Mouse (Mus musculus) neural tube, embryonic 10.5 days (tissue): ENCODE data around the gene Tmem132c.

ENCODE experiments used
- DNase-seq: peaks from one replicate; pipeline ENCODE4 v3.0.0-alpha.2; 2017; ENCODE audit warnings: low spot score; ENCODE audit errors: extremely low spot score

The Tmem132c gene

DNA sequence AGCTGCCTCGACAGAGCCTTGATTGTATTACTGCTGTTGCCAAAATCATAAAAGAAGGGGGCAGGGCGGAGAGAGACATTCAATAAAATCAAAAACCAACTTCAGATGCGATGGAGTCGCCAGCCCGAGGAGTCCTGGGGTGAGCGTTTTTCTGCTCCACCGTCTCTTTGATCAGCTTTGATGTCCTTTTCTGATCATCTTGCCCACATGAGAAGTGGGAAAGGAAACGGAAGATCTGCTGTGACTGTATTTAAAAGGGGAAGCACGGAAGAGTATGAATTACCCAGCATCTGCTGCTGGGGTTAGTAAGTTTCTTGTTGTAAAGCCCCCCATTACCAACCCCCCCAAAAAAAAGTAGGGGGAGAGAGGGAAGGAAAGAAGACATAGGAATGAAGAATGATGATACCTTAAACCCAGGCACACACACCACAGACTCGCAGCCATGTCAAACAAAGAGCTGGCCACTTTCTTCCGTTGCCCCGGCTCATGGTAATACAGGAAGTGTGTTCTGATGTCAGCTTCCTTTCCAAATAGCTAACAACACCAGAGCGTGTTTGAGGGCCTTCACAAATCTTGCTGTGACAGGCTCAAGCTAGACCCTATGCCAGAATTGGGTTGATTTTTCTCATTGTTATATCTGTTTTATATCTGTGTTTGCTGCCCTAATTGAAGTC is 243.3 kb downstream of the Tmem132c start:
- DNase-seq, result peak; percentile 36

GRCm38 (mm10) chr5:127487190-127487589 is 245.6 kb downstream of the Tmem132c start:
- no peak for DNase-seq

GRCm38 (mm10) chr5:127488666-127489065 is 247.1 kb downstream of the Tmem132c start:
- DNase-seq, result no peak

- no peak for DNase-seq
These were observed 250.1 kb downstream of the Tmem132c start for GRCm38 (mm10) chr5:127491724-127492123.

GRCm38 (mm10) chr5:127496895-127497294 is 255.3 kb downstream of the Tmem132c start:
- no peak for DNase-seq

GRCm38 (mm10) chr5:127499151-127499827 is 257.7 kb downstream of the Tmem132c start:
- no peak for DNase-seq

GRCm38 (mm10) chr5:127502838-127503237 is 261.2 kb downstream of the Tmem132c start:
- DNase-seq, result peak; percentile 23

GRCm38 (mm10) chr5:127505697-127506096 is 264.1 kb downstream of the Tmem132c start:
- DNase-seq, result no peak

DNA sequence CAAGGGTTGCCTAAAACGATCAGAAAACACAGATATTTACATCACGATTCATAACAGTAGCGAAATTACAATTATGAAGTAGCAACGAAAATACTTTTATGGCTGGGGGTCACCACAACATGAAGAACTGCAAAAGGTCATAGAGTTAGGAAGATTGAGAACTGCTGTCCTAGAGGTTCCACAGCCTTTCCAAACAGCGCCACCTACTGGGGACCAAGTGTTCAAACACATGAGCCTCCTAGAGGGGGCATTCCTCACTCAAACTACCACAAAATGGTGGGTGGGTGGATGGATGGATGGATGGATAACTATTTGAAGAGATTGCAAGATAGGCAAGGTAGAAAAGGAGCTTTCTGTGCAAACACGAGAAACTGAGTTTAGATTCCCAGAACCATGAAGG is 270.0 kb downstream of the Tmem132c start:
- DNase-seq, result peak; percentile 21

GRCm38 (mm10) chr5:127515960-127516359 is 274.4 kb downstream of the Tmem132c start:
- DNase-seq, result no peak

DNA sequence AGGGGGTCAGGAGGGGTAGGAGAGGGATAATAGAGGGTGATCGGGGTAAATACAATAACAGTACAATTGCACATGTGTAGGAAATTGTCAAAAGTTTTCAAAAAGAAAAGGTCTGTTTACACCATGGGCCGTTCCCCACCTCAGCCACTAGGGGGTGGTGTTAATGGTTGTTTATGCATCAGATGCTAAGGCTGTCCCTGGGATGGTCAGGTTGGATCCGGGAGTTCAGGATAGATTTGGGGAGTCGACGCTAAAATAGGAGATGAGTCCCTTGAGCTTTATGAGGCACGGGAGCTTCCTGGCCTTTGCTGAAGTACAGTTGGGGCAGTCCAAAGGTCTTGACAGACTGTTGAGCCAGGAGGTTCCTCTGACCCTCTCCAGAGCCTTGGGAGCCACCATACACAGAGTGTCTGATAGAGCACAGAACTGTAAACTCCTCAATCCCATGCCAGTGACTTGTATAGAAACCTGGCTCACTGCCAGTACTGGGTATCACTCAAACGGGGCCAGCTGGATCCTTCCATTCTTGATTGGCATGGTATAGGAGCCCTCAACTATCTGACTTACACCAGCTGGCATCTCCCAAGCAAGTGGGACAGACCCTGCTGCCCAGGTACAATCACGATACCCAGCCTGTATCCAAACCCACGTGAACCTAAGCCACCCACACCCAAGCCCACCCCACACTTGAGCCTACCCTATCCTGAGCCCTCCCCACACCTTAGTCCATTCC is 281.3 kb downstream of the Tmem132c start:
- DNase-seq, result peak; percentile 16

DNA sequence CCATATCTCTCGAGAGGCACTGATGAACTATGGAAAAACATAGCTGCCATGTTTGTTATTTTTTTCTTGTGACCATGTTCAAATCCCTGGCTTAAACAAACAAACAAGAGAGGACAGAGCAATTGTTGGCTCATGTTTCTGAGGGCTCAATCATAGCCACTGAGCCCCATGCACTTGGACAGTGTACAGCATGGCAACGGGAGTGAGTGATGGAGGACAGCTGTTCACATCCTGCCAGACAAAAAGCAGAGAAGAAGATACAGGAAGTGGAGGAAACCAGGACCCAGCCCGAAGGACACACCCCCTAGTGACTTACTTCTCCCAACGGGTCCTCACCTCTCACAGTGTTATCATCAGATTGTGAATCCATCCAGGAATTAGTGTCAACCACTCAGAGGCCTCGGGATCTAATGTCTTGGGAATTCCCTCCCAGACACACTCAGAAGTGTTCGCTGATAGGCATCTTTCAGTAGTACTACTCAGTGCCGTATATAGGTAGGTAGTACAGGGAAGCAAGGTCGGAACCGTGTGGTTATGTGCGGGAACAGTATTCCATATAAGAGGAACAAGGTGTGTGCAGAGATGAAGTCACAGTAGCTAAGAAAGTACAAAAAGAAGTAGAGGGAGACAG is 285.9 kb downstream of the Tmem132c start:
- DNase-seq, result no peak

GRCm38 (mm10) chr5:127537508-127537907 is 295.9 kb downstream of the Tmem132c start:
- DNase-seq, result no peak

DNA sequence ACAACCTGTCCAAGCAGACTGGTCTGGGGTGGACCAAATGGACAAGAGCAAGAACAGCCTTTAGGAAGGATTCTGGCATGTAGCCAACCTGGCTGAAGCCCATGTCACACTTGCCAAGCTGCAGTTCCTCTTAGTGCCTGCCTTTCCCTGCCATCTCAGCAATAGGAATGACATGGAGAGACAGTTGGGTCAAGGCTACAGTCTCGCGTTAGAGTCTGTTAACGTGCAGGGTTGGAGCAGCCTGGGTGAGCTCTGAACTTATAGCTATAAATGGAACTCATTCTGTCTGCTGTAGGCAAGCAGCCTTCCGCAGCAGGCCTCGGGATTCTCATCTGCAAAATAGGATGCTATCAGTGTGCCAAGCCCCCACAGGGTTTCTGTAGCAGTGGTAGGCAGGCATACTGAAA is 305.0 kb downstream of the Tmem132c start:
- DNase-seq, result no peak

DNA sequence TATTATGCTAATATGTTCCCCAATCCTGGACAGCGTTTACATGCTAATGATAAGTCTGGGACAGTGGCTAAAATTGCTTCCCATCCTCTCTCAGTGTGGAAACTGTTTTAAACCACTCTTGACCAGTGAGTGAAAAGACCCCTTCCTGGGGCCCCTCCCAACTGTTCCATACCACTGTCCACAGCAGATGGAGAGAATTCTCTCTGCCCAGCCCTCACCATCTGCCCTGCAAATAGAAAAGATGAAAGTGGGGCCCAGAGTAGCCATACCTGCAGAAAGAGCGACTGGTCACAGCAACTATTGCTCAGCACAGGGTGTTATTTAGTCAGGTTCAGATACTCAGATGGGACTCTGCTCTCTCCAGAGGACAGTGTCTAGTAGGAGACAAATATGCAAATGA is 306.5 kb downstream of the Tmem132c start:
- no peak for DNase-seq

DNA sequence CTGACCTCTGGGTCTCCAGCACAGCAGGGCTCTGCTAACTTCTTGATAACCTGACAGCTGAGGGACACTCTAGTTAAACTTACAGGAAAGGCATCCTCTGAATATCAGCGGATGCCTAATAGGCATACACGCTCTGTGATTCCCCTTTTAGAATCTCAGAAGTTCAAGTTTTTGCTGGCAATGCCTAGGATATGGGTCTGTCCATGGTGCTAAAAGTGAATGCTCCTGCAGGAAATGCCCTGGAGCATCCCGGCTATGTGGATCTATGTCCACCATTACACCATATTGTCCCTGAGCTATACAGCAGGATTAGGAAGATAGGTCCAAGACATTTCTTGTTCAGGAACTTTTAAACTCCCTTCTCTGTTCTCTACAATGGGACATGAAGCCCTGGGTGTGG is 319.5 kb downstream of the Tmem132c start:
- DNase-seq, result no peak

DNA sequence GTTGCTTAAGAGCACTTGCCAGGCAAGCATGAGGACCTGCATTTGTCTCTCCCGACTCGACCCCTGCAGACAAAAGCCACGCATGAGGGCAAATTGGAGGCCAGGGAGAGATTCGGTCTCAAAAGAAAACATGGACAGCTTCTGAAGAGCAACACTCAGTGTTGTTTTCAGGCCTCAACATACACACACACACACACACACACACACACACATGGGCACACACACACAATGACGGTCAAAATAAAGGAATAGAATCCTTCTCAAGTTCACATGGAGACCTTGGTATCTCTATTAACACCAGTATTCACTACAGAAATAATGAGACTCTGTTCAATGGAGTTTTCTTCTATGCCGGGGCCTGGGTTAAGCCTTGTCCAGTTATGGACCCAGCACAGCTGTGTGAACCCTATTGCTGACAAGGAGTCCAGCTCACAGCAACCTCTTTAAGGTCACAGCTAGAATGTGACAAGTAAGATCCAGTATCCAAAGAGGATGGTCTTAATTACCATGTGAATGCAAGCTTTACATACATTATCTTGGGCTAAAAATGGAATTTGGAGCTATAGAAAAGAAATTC is 325.6 kb downstream of the Tmem132c start:
- no peak for DNase-seq

DNA sequence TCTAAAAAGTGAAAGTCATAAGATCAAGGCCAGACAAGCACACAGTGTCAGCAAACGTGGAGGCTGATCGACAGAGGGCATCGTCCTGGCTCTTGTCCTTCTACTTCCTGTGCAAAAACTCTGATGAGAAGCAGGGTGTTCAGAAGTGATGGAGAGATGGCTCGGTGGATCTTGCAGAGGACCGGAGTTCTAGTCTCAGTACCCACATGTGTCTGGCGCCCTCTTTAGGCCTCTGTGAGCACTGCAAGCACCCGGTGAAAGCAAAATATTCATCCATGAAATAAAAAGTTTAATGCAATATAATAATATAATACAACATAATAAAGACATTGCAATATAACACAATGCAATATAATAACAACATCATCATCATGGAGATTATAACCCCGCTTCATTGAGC is 335.8 kb downstream of the Tmem132c start:
- no peak for DNase-seq

DNA sequence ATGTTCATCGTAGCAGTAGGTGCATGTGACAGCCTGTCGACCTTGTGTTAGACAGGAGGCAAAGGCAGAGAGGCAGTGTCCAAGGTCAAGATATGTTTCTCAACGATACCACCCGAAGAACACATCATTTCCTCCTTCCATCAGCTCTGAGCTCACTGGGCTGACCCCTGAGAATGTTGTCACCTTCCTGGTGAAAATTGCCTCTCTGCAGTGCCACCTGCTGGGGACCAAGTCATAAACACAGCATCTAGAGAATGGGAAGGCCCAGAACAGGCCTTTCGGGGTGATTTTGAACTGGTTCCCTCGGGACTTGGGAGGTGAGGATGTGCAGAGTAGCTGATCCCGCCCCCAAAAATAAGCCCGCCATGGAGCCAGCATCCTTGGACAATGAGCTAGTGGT is 342.1 kb downstream of the Tmem132c start:
- DNase-seq, result no peak

DNA sequence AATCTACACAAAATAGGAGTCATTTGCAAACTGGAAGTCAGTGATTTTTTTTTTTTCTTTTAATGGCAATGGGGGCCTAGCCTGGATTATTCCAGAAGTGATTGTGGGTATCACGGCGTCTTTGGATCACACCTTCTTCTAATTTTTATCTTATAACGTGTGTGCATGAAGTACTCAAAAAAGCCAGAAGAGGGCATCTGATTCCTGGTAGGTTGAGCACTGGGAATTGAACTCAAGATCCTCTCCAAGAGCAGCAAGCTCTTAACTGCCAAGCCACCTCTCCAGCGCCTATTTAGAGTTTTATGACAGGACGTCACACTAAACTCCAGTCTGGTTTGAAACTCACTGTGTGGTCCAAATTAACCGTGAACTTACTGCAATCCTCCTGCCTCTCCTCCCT is 346.2 kb downstream of the Tmem132c start:
- no peak for DNase-seq

- no peak for DNase-seq
These were observed 350.8 kb downstream of the Tmem132c start for GRCm38 (mm10) chr5:127592406-127592805.

DNA sequence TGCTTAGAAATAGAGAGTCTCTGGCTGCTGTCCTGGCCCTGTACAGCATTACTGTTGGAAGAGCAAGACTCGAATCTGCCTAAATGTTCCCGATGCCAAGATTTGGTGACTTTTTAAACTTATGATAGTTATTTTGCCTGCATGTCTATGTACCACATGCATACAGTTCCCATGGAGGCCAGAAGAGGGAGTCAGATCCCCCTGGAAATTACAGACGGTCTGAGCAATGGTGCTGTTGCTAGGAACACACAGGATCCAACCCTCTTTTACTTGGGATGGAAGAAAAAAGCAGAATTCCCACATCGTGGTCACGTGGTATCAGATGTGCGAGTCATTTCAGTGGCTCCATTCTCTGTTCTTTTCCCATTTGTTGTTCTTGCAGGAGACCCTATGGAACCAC is 351.2 kb downstream of the Tmem132c start:
- no peak for DNase-seq
